Mouse (Mus musculus) MEL (cell line): Measurements from ENCODE around the gene Nlgn1.

Experiments used
- CHD2 ChIP-seq: IDR thresholded peaks from 2 replicates; pipeline ENCODE4 v1.6.1; 2011; ENCODE audit warnings: low read length, improper control_type of control experiment
- CTCF ChIP-seq, 3 experiments: IDR thresholded peaks in 2 of 3; conservative IDR thresholded peaks in 1 of 3; 2 replicates each; pipeline ENCODE4 v1.5.1; 2011 to 2012; ENCODE audit warnings: low read length in 3 of 3, low read depth in 2 of 3, mild to moderate bottlenecking in 2 of 3, improper control_type of control experiment in 1 of 3, inconsistent platforms in 1 of 3, mixed read lengths in 1 of 3, moderate library complexity in 1 of 3; ENCODE audit not compliant: control insufficient read depth in 1 of 3, insufficient read depth in 1 of 3, poor library complexity in 1 of 3, severe bottlenecking in 1 of 3
- HCFC1 ChIP-seq: IDR thresholded peaks from 2 replicates; pipeline ENCODE4 v1.6.1; 2012; ENCODE audit warnings: low read depth, mild to moderate bottlenecking, inconsistent platforms, low read length, improper control_type of control experiment, moderate library complexity
- NRF1 ChIP-seq: IDR thresholded peaks from 2 replicates; pipeline ENCODE4 v1.6.1; 2014; ENCODE audit warnings: low read depth, mild to moderate bottlenecking, inconsistent platforms, low read length, improper control_type of control experiment, moderate library complexity; ENCODE audit not compliant: poor library complexity, insufficient read depth, severe bottlenecking
- POLR2A ChIP-seq, 2 experiments: IDR thresholded peaks; 2 replicates each; pipeline ENCODE4 v1.6.1; 2011 to 2012; ENCODE audit warnings: low read length in 2 of 2, mild to moderate bottlenecking in 2 of 2, control low read depth in 1 of 2, improper control_type of control experiment in 1 of 2, low read depth in 1 of 2, moderate library complexity in 1 of 2; ENCODE audit not compliant: control insufficient read depth in 1 of 2, insufficient read depth in 1 of 2, poor library complexity in 1 of 2
- POLR2AphosphoS2 ChIP-seq: IDR thresholded peaks from 2 replicates; pipeline ENCODE4 v1.6.1; 2011; ENCODE audit warnings: low read length, improper control_type of control experiment
- RCOR1 ChIP-seq: IDR thresholded peaks from 2 replicates; pipeline ENCODE4 v1.6.1; 2012; ENCODE audit warnings: low read depth, mild to moderate bottlenecking, inconsistent platforms, low read length, improper control_type of control experiment
- SMC3 ChIP-seq: IDR thresholded peaks from 2 replicates; pipeline ENCODE4 v1.6.1; 2011; ENCODE audit warnings: low read depth, low read length, improper control_type of control experiment

DNA sequence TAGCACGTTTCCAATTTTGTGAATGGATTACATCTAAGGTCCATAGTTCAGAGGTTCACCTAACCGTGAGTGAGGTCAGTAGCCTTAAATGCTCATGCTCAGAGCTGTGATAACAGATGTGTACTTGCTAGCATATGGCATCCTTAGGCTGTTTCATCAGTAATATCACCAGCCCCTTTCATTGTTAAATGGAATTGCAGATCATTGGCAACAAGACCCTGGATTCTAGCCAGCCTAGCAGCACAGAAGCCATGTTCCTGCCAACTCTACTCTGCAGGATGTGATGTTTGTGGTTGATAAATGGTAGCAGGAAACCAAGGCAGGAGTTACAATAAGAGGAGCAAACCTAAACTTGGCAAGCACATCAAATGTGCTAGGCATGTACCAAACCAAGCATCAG lies 652.9 kb downstream of the Nlgn1 start:
- no peak for TF ChIP-seq SMC3
- no peak for TF ChIP-seq CHD2
- TF ChIP-seq CTCF (IDR thresholded peaks at IDR 0.05 in 2 of 3, conservative IDR thresholded peaks at IDR 0.05 in 1 of 3; ENCODE audit: control insufficient read depth in 1 of 3, insufficient read depth in 1 of 3, low read depth in 2 of 3, low read length in 3 of 3, poor library complexity in 1 of 3, severe bottlenecking in 1 of 3) = no peak
- peak; percentile 32; the same call in 1 of the 2 replicates for TF ChIP-seq RCOR1
- no peak for TF ChIP-seq HCFC1
- TF ChIP-seq NRF1 = 0 out of 2 replicates have a peak, but pooled peaks have one; percentile 13
- no peak for TF ChIP-seq POLR2A (IDR thresholded peaks at IDR 0.05; ENCODE audit: control insufficient read depth in 1 of 2, insufficient read depth in 1 of 2, low read depth in 1 of 2, low read length in 2 of 2, poor library complexity in 1 of 2)
- no peak for TF ChIP-seq POLR2AphosphoS2
